Mouse (Mus musculus): ENCODE data around the gene Slc27a4.

GRCm38 (mm10) chr2:29787937-29788681, 14.3 kb upstream of the Slc27a4 start, which contains the start of gene Trub2:
- TF ChIP-seq TAL1 (IDR thresholded peaks at IDR 0.05; ENCODE audit: low read length), result no peak
- no peak for TF ChIP-seq CTCF (IDR thresholded peaks at IDR 0.05 in 2 of 3, conservative IDR thresholded peaks at IDR 0.05 in 1 of 3; ENCODE audit: control insufficient read depth in 1 of 3, insufficient read depth in 1 of 3, low read depth in 2 of 3, low read length in 3 of 3, poor library complexity in 1 of 3, severe bottlenecking in 1 of 3)
- peak; percentile 20 to 59; a peak in 2 of 4 replicates for TF ChIP-seq POLR2A (IDR thresholded peaks at IDR 0.05; ENCODE audit: control insufficient read depth in 1 of 2, insufficient read depth in 1 of 2, low read depth in 1 of 2, low read length in 2 of 2, poor library complexity in 1 of 2)
- TF ChIP-seq HCFC1 (IDR thresholded peaks at IDR 0.05; ENCODE audit: low read depth, low read length), result peak; percentile 79
- no peak for TF ChIP-seq ETS1 (IDR thresholded peaks at IDR 0.05; ENCODE audit: low read depth, low read length)
- TF ChIP-seq POLR2AphosphoS5 (IDR thresholded peaks at IDR 0.05; ENCODE audit: borderline replicate concordance, low read depth, low read length), result no peak
- TF ChIP-seq ELF1 (IDR thresholded peaks at IDR 0.05; ENCODE audit: low read depth, low read length), result 0 out of 2 replicates have a peak, but pooled peaks have one; percentile 58
- no peak for TF ChIP-seq CHD2 (IDR thresholded peaks at IDR 0.05; ENCODE audit: low read length)
- TF ChIP-seq SMC3 (IDR thresholded peaks at IDR 0.05; ENCODE audit: low read depth, low read length), result no peak
- TF ChIP-seq USF2 (IDR thresholded peaks at IDR 0.05; ENCODE audit: borderline replicate concordance in 1 of 2, insufficient read depth in 1 of 2, low read depth in 1 of 2, low read length in 2 of 2), result no peak

Data from MEL (cell line).